Mouse (Mus musculus) liver, embryonic 15.5 days (tissue): Measurements from ENCODE around the gene Cep290. TPM values are rescaled to one million over a fixed set of nuclear protein-coding genes. Genes with fewer than 3 reads are reported as not detected.
A peak's percentile ranks its signal among the peaks of the same experiment; 100 is the strongest.

ENCODE experiments used
- ATAC-seq: fragments of 200-750 bp; cut with Nextera tagmentation; 2 replicates; pipeline ENCODE4 v1.8.0; 2017; ENCODE audit warnings: moderate number of reproducible peaks, mild to moderate bottlenecking, moderate library complexity; ENCODE audit not compliant: insufficient read depth
- H3K27ac ChIP-seq: fragments of 300-500 bp; sonication (generic); replicated peaks from 2 replicates; pipeline ENCODE4 v1.5.1; 2015; ENCODE audit warnings: mild to moderate bottlenecking, inconsistent platforms
- H3K27me3 ChIP-seq: fragments of 300-500 bp; sonication (generic); 2 replicates; pipeline ENCODE4 v1.6.1; 2015; ENCODE audit warnings: mild to moderate bottlenecking, inconsistent platforms
- H3K36me3 ChIP-seq: fragments of 300-500 bp; sonication (generic); replicated peaks from 2 replicates; pipeline ENCODE4 v1.6.1; 2015; ENCODE audit warnings: moderate library complexity, mild to moderate bottlenecking, inconsistent platforms
- H3K4me1 ChIP-seq: fragments of 300-500 bp; sonication (generic); replicated peaks from 2 replicates; pipeline ENCODE4 v1.6.1; 2015; ENCODE audit warnings: inconsistent platforms
- H3K4me2 ChIP-seq: fragments of 300-500 bp; sonication (generic); 2 replicates; pipeline ENCODE4 v1.6.1; 2015; ENCODE audit warnings: moderate library complexity, mild to moderate bottlenecking, inconsistent platforms
- H3K4me3 ChIP-seq: fragments of 300-500 bp; sonication (generic); replicated peaks from 2 replicates; pipeline ENCODE4 v1.5.1; 2015; ENCODE audit warnings: mild to moderate bottlenecking, inconsistent platforms
- H3K9ac ChIP-seq: fragments of 300-500 bp; sonication (generic); 2 replicates; pipeline ENCODE4 v1.6.1; 2015; ENCODE audit warnings: moderate library complexity, mild to moderate bottlenecking, inconsistent platforms
- H3K9me3 ChIP-seq: fragments of 300-500 bp; sonication (generic); replicated peaks from 2 replicates; pipeline ENCODE4 v1.6.1; 2016; ENCODE audit warnings: inconsistent platforms
- WGBS: fragments of 180-500 bp; shearing (Covaris S2); methylation state at CpG from one replicate; pipeline ENCODE4 v1.1.7; 2015; ENCODE audit warnings: mixed read lengths; ENCODE audit not compliant: insufficient replicate concordance; 5-methylcytosine and 5-hydroxymethylcytosine counted together
- polyA plus RNA-seq: library from polyadenylated mRNA; unstranded; fragments of >200 nt; fragmentation: Nextera tagmentation; extraction: Ambion mirVana; gene quantifications from 2 replicates; pipeline ENCODE4 v1.2.1, GENCODE M21; 2015

The Cep290 gene
- polyA plus RNA-seq, 1 experiment from 2014 or later = 3.0 TPM

GRCm38 (mm10) chr10:100590323-100590722, 103.0 kb downstream of the Cep290 start, which contains the start of the genes 4930430F08Rik and 1700017N19Rik:
4930430F08Rik (minus strand) TSS chr10:100590423.
1700017N19Rik (plus strand) TSS chr10:100590484.
- ATAC-seq = no peak
- Histone ChIP-seq H3K27ac (no peak within 1 kb of the TSS), H3K27me3 (no peaks in the 10 kb centered on the region), H3K4me2 (peak within 1 kb of the TSS; percentile 81), H3K36me3 (peaks cover 5% of the 10 kb centered on the region; the same call in 1 of the 2 replicates), H3K4me1 (peaks cover 14% of the 10 kb centered on the region), H3K9me3 (no peaks in the 10 kb centered on the region), H3K9ac (no peak within 1 kb of the TSS), H3K4me3 (peak within 1 kb of the TSS; percentile 79; the same call in 1 of the 2 replicates)
- 70% methylated on average over 1 of the region's 1 CpGs for WGBS

- WGBS = 62% methylated on average over 3 of the region's 3 CpGs
- H3K36me3 ChIP-seq = no peaks in the 10 kb centered on the region
- no peaks in the 10 kb centered on the region for H3K27me3 ChIP-seq
- ATAC-seq = no peak
- H3K4me3 ChIP-seq = no peak overlapping the region
- H3K4me1 ChIP-seq = no peaks in the 10 kb centered on the region
- no peaks in the 10 kb centered on the region for H3K9me3 ChIP-seq
- H3K27ac ChIP-seq = no peak overlapping the region
- no peak overlapping the region for H3K9ac ChIP-seq
- H3K4me2 ChIP-seq = no peak overlapping the region
These were observed 111.0 kb downstream of the Cep290 start for GRCm38 (mm10) chr10:100598339-100598738.

GRCm38 (mm10) chr10:100603511-100603910, 116.2 kb downstream of the Cep290 start:
- no peaks in the 10 kb centered on the region for H3K27me3 ChIP-seq
- no peak overlapping the region for H3K9ac ChIP-seq
- no peak overlapping the region for H3K4me2 ChIP-seq
- ATAC-seq = no peak
- no peaks in the 10 kb centered on the region for H3K9me3 ChIP-seq
- H3K27ac ChIP-seq = no peak overlapping the region
- 71% methylated on average over 9 of the region's 9 CpGs for WGBS
- no peaks in the 10 kb centered on the region for H3K36me3 ChIP-seq
- no peak overlapping the region for H3K4me3 ChIP-seq
- no peaks in the 10 kb centered on the region for H3K4me1 ChIP-seq

- Histone ChIP-seq H3K9ac (no peak overlapping the region), H3K4me1 (no peaks in the 10 kb centered on the region)
- WGBS = 63% methylated on average over 2 of the region's 2 CpGs
These were observed 116.9 kb downstream of the Cep290 start for GRCm38 (mm10) chr10:100604254-100604653.

GRCm38 (mm10) chr10:100617233-100617903, 130.0 kb downstream of the Cep290 start:
- no peaks in the 10 kb centered on the region for H3K4me1 ChIP-seq
- WGBS = 58% methylated on average over 6 of the region's 6 CpGs

More at GRCm38 (mm10) chr10:100604254-100604653, 116.9 kb downstream of the Cep290 start:
- Histone ChIP-seq H3K27ac (no peak overlapping the region), H3K9me3 (no peaks in the 10 kb centered on the region), H3K4me3 (no peak overlapping the region), H3K27me3 (no peaks in the 10 kb centered on the region), H3K36me3 (no peaks in the 10 kb centered on the region), H3K4me2 (no peak overlapping the region)
- no peak for ATAC-seq

GRCm38 (mm10) chr10:100619474-100619873, 132.1 kb downstream of the Cep290 start:
- WGBS = 76% methylated on average over 7 of the region's 7 CpGs
- ATAC-seq = no peak
- no peaks in the 10 kb centered on the region for H3K36me3 ChIP-seq
- no peak overlapping the region for H3K9ac ChIP-seq
- H3K27ac ChIP-seq = no peak overlapping the region
- H3K4me2 ChIP-seq = no peak overlapping the region
- H3K27me3 ChIP-seq = no peaks in the 10 kb centered on the region
- no peaks in the 10 kb centered on the region for H3K4me1 ChIP-seq
- no peak overlapping the region for H3K4me3 ChIP-seq
- no peaks in the 10 kb centered on the region for H3K9me3 ChIP-seq

More at GRCm38 (mm10) chr10:100617233-100617903, 130.0 kb downstream of the Cep290 start:
- Histone ChIP-seq H3K36me3 (no peaks in the 10 kb centered on the region), H3K9ac (no peak overlapping the region), H3K27me3 (no peaks in the 10 kb centered on the region), H3K9me3 (no peaks in the 10 kb centered on the region), H3K27ac (no peak overlapping the region), H3K4me3 (no peak overlapping the region), H3K4me2 (no peak overlapping the region)
- no peak for ATAC-seq

- Histone ChIP-seq H3K9ac (no peak overlapping the region), H3K4me2 (no peak overlapping the region), H3K27me3 (no peaks in the 10 kb centered on the region), H3K27ac (no peak overlapping the region), H3K36me3 (no peaks in the 10 kb centered on the region), H3K4me3 (no peak overlapping the region), H3K9me3 (no peaks in the 10 kb centered on the region), H3K4me1 (no peaks in the 10 kb centered on the region)
- ATAC-seq = no peak
- WGBS = 74% methylated on average over 12 of the region's 12 CpGs
These were observed 132.7 kb downstream of the Cep290 start for GRCm38 (mm10) chr10:100620040-100620439.

GRCm38 (mm10) chr10:100622494-100622893, 135.1 kb downstream of the Cep290 start:
- 55% methylated on average over 3 of the region's 3 CpGs for WGBS
- Histone ChIP-seq H3K4me1 (no peaks in the 10 kb centered on the region), H3K27me3 (no peaks in the 10 kb centered on the region), H3K4me2 (no peak overlapping the region), H3K27ac (no peak overlapping the region), H3K4me3 (no peak overlapping the region), H3K9me3 (no peaks in the 10 kb centered on the region), H3K9ac (no peak overlapping the region), H3K36me3 (no peaks in the 10 kb centered on the region)
- no peak for ATAC-seq

Other genes with a start within 250 kb of the Cep290 start
- not detected in 2 replicates for gene Gm4301, start 151.9 kb upstream of the Cep290 start, polyA plus RNA-seq
- not detected in 2 replicates for gene Gm4302, start 146.7 kb upstream of the Cep290 start, polyA plus RNA-seq
- gene Gm4303, start 141.6 kb upstream of the Cep290 start, polyA plus RNA-seq = not detected in 2 replicates
- not detected in 2 replicates for gene Gm4305, start 136.5 kb upstream of the Cep290 start, polyA plus RNA-seq
- gene Gm4307, start 126.2 kb upstream of the Cep290 start, polyA plus RNA-seq = not detected in 2 replicates
- gene Gm4312, start 105.0 kb upstream of the Cep290 start, polyA plus RNA-seq = not detected in 2 replicates
- gene Tmtc3, start 208 bp upstream of the Cep290 start, polyA plus RNA-seq = 4.4 and 4.9 TPM in 2 replicates
- 11.4 and 13.1 TPM in 2 replicates for gene 4930430F08Rik, start 102.9 kb downstream of the Cep290 start, polyA plus RNA-seq
- not detected in 2 replicates for gene 1700017N19Rik, start 102.9 kb downstream of the Cep290 start, polyA plus RNA-seq